Mouse (Mus musculus) C2C12 (cell line): Measurements from ENCODE around the gene Cbwd1. TPM values are rescaled to one million over a fixed set of nuclear protein-coding genes. Genes with fewer than 3 reads are reported as not detected.
A peak's percentile ranks its signal among the peaks of the same experiment; 100 is the strongest.

Experiments used
- H3K27me3 ChIP-seq: one replicate; pipeline ENCODE4 v1.6.1; 2011; ENCODE audit not compliant: control insufficient read depth, insufficient read depth, insufficient read length
- H3K36me3 ChIP-seq: one replicate; pipeline ENCODE4 v1.6.1; 2011; ENCODE audit not compliant: control insufficient read depth, insufficient read depth
- H3K4me3 ChIP-seq: one replicate; pipeline ENCODE4 v1.5.1; 2011; ENCODE audit warnings: mild to moderate bottlenecking, control low read depth; ENCODE audit not compliant: poor library complexity, insufficient read depth, severe bottlenecking
- H3K79me2 ChIP-seq: one replicate; pipeline ENCODE4 v1.6.1; 2011; ENCODE audit not compliant: control insufficient read depth, insufficient read depth
- H3K79me3 ChIP-seq: one replicate; pipeline ENCODE4 v1.6.1; 2011; ENCODE audit warnings: low read depth, control low read depth
- H3ac ChIP-seq: one replicate; pipeline ENCODE3; 2011; ENCODE audit warnings: low read depth; ENCODE audit not compliant: control insufficient read depth, insufficient read length
- CEBPB ChIP-seq: IDR thresholded peaks from one replicate; pipeline ENCODE4 v1.6.1; 2011; ENCODE audit warnings: low read depth, mild to moderate bottlenecking, control low read depth, moderate library complexity
- CTCF ChIP-seq: IDR thresholded peaks from one replicate; pipeline ENCODE4 v1.5.1; 2011; ENCODE audit not compliant: control insufficient read depth, insufficient read depth, insufficient read length
- FOSL1 ChIP-seq: IDR thresholded peaks from one replicate; pipeline ENCODE4 v1.8.0; 2011; ENCODE audit warnings: mild to moderate bottlenecking, low read length; ENCODE audit not compliant: poor library complexity, insufficient read depth, severe bottlenecking
- MAX ChIP-seq: IDR thresholded peaks from one replicate; pipeline ENCODE4 v1.6.1; 2011; ENCODE audit warnings: mild to moderate bottlenecking, control low read depth
- MYOD1 ChIP-seq: IDR thresholded peaks from one replicate; pipeline ENCODE4 v1.6.1; 2011; ENCODE audit warnings: low read depth; ENCODE audit not compliant: control insufficient read depth, insufficient read length
- MYOG ChIP-seq: IDR thresholded peaks from one replicate; pipeline ENCODE4 v1.6.1; 2011; ENCODE audit not compliant: control insufficient read depth, insufficient read length; ENCODE audit errors: extremely low read depth
- USF1 ChIP-seq: IDR thresholded peaks from one replicate; pipeline ENCODE4 v1.6.1; 2011; ENCODE audit warnings: low read depth, mild to moderate bottlenecking, control low read depth, moderate library complexity
- polyA plus RNA-seq: library from polyadenylated mRNA; unstranded; fragments of >200 nt; fragmentation: generic; extraction: Trizol; gene quantifications from one replicate; pipeline ENCODE4 v1.2.1, GENCODE M21; 2012; ENCODE audit warnings: missing spikeins

Cbwd1 gene
- polyA plus RNA-seq, 1 experiment: 10.4 TPM

GRCm38 (mm10) chr19:25002032-25002431 lies 40.6 kb upstream of the Cbwd1 start:
- Histone ChIP-seq H3K27me3 (no peaks in the 10 kb centered on the region), H3K36me3 (no peaks in the 10 kb centered on the region), H3K4me3 (no peak overlapping the region), H3K79me3 (peaks cover 60% of the 10 kb centered on the region), H3ac (no peak overlapping the region), H3K79me2 (peaks cover 74% of the 10 kb centered on the region)
- TF ChIP-seq MAX (no peak), MYOD1 (no peak), FOSL1 (no peak), CEBPB (no peak), USF1 (no peak), MYOG (no peak)

- Histone ChIP-seq H3K4me3 (peak overlapping the region; percentile 59), H3K36me3 (no peaks in the 10 kb centered on the region), H3K27me3 (no peaks in the 10 kb centered on the region), H3K79me3 (peaks cover 47% of the 10 kb centered on the region), H3ac (no peak overlapping the region), H3K79me2 (peaks cover 58% of the 10 kb centered on the region)
- TF ChIP-seq CTCF: no peak
- TF ChIP-seq MYOG: no peak
- no peak for TF ChIP-seq MAX
- TF ChIP-seq FOSL1: no peak
- TF ChIP-seq MYOD1: no peak
- TF ChIP-seq CEBPB: no peak
- no peak for TF ChIP-seq USF1
Measured at GRCm38 (mm10) chr19:25000153-25000552, 38.7 kb upstream of the Cbwd1 start.

- Histone ChIP-seq H3ac (peak within 1 kb of the TSS; percentile 92), H3K36me3 (no peaks in the 10 kb centered on the region), H3K79me3 (peaks cover 39% of the 10 kb centered on the region), H3K27me3 (no peaks in the 10 kb centered on the region), H3K79me2 (peaks cover 50% of the 10 kb centered on the region), H3K4me3 (peak within 1 kb of the TSS; percentile 59)
- peak; percentile 14 for TF ChIP-seq CEBPB
- TF ChIP-seq FOSL1: no peak
- TF ChIP-seq CTCF: peak; percentile 52
Measured at GRCm38 (mm10) chr19:24999201-24999886, 37.9 kb upstream of the Cbwd1 start, which contains the start of gene Dock8. TSS of gene Dock8 (plus strand) at chr19:24999534.

- Histone ChIP-seq H3K79me2 (peaks cover 42% of the 10 kb centered on the region), H3K27me3 (no peaks in the 10 kb centered on the region), H3K36me3 (no peaks in the 10 kb centered on the region), H3K79me3 (peaks cover 31% of the 10 kb centered on the region), H3ac (no peak overlapping the region), H3K4me3 (peak overlapping the region; percentile 59)
- TF ChIP-seq CEBPB: no peak
- TF ChIP-seq USF1: no peak
- no peak for TF ChIP-seq MYOG
- no peak for TF ChIP-seq MYOD1
- no peak for TF ChIP-seq FOSL1
- no peak for TF ChIP-seq MAX
- no peak for TF ChIP-seq CTCF
Measured at GRCm38 (mm10) chr19:24998561-24998960, 37.2 kb upstream of the Cbwd1 start.

GRCm38 (mm10) chr19:24996815-24997704 lies 35.6 kb upstream of the Cbwd1 start:
- peaks cover 27% of the 10 kb centered on the region for H3K79me2 ChIP-seq
- H3K79me3 ChIP-seq: peaks cover 18% of the 10 kb centered on the region
- no peak overlapping the region for H3ac ChIP-seq
- no peaks in the 10 kb centered on the region for H3K27me3 ChIP-seq
- H3K4me3 ChIP-seq: no peak overlapping the region
- no peaks in the 10 kb centered on the region for H3K36me3 ChIP-seq
- TF ChIP-seq FOSL1 (no peak), CTCF (no peak), MYOG (no peak), MYOD1 (no peak), USF1 (no peak), CEBPB (no peak), MAX (no peak)
